Mouse (Mus musculus) E14TG2a.4 (cell line): ENCODE results near the gene Gm28845.

Experiments used
- CTCF ChIP-seq: conservative IDR thresholded peaks from 2 replicates; pipeline ENCODE4 v1.5.1; 2014; ENCODE audit warnings: low read length
- NANOG ChIP-seq: IDR thresholded peaks from 2 replicates; pipeline ENCODE4 v1.6.1; 2014; ENCODE audit warnings: borderline replicate concordance, low read length, mixed read lengths
- POU5F1 ChIP-seq: IDR thresholded peaks from 2 replicates; pipeline ENCODE4 v1.6.1; 2014; ENCODE audit warnings: low read length, borderline replicate concordance

DNA sequence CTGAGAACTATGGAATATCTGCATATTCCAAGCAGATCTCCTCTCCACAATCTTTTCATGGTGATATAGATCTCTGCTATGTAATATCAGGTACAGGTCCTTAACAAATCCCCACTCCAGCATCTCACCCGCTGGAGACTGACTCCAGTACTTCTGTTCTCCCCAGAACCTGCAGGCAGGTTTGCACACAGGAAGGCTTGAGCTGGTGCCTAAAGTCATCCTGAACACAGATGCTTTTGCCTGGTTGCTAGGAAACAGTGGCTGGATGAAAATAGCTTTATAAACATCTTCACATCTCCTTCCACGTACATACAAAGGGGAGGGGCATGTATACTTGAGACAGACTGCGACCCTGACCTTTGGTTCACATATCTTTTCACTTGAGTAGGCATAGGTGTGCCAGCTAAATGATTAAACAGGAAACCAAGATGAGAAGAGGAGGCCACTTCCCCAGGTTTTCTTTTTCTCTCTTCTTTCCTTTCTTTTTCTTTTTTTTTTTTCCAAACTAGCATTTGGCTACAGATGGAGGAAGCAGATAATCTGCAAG is 10.3 kb upstream of the Gm28845 start:
- TF ChIP-seq POU5F1 (no peak), CTCF (no peak), NANOG (no peak)
